Mouse (Mus musculus): ENCODE measurements around the gene Zranb1. TPM values are rescaled to one million over a fixed set of nuclear protein-coding genes. Genes with fewer than 3 reads are reported as not detected.

Gene Zranb1
- polyA plus RNA-seq (2014; fragmentation: Illumina TruSeq; extraction: RNeasy Lipid Tissue Mini Kit (QIAGEN cat#74804); ENCODE audit: low replicate concordance), result 41.7 TPM

GRCm38 (mm10) chr7:132930850-132931559, at the start of gene Zranb1:
Gene Zranb1 (plus strand): TSS chr7:132931142.

Other genes with a start within 250 kb of the Zranb1 start
- 13.5 TPM for gene Fam53b, start 117.3 kb upstream of the Zranb1 start, polyA plus RNA-seq (2014; fragmentation: Illumina TruSeq; extraction: RNeasy Lipid Tissue Mini Kit (QIAGEN cat#74804); ENCODE audit: low replicate concordance)
- 60.8 TPM for gene Eef1akmt2, start 78.5 kb upstream of the Zranb1 start, polyA plus RNA-seq (2014; fragmentation: Illumina TruSeq; extraction: RNeasy Lipid Tissue Mini Kit (QIAGEN cat#74804); ENCODE audit: low replicate concordance)
- gene Abraxas2, start 71.9 kb upstream of the Zranb1 start, polyA plus RNA-seq (2014; fragmentation: Illumina TruSeq; extraction: RNeasy Lipid Tissue Mini Kit (QIAGEN cat#74804); ENCODE audit: low replicate concordance), result 84.0 TPM
- 39.7 TPM for gene Fgfr2, start 192.2 kb downstream of the Zranb1 start, polyA plus RNA-seq (2014; fragmentation: Illumina TruSeq; extraction: RNeasy Lipid Tissue Mini Kit (QIAGEN cat#74804); ENCODE audit: low replicate concordance)
- gene Ctbp2, start 193.2 kb downstream of the Zranb1 start, polyA plus RNA-seq (2014; fragmentation: Illumina TruSeq; extraction: RNeasy Lipid Tissue Mini Kit (QIAGEN cat#74804); ENCODE audit: low replicate concordance), result 27.3 TPM

Data from small intestine, adult 10 weeks (tissue).